Mouse (Mus musculus): Measurements from ENCODE around the gene Nrp2.

The Nrp2 gene

GRCm38 (mm10) chr1:62723891-62724290 lies 20.8 kb downstream of the Nrp2 start:
- DNase-seq (ENCODE audit: low spot score), result no peak

DNA sequence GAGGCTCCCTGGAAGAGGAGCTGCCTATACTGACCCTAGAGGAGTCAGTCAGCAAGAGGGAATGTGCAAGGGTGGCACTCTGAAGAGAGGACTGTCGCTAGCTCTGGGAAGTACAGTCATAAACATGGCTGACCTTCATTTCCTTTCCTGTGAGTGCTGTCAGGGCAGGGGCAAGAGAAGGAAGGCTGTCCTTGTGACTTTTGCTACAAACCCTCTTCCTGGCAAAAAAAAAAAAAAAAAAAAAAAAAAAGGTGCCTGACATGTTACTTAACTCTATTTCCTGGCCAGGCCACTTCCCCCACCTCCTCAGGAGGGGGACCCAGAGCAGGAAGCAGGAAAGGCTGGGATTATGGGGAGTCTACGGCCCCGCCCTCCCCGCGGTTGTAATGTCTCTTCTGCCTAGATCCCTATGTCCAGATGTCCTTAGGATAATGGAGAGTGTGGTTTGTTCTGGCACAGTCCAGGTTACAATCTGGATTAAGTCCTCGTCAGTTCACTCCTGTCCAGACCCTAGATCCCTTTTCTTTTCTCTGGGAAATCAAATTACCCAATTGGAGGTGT lies 21.5 kb downstream of the Nrp2 start:
- no peak for DNase-seq (ENCODE audit: low spot score)

GRCm38 (mm10) chr1:62725032-62725678 lies 22.1 kb downstream of the Nrp2 start:
- no peak for DNase-seq (ENCODE audit: low spot score)

- no peak for DNase-seq (ENCODE audit: low spot score)
Measured at GRCm38 (mm10) chr1:62727191-62727590, 24.1 kb downstream of the Nrp2 start.

GRCm38 (mm10) chr1:62728421-62728820 lies 25.3 kb downstream of the Nrp2 start:
- DNase-seq (ENCODE audit: low spot score), result no peak

- no peak for DNase-seq (ENCODE audit: low spot score)
Measured at GRCm38 (mm10) chr1:62728926-62729325, 25.8 kb downstream of the Nrp2 start.

GRCm38 (mm10) chr1:62729345-62730150 lies 26.5 kb downstream of the Nrp2 start:
- DNase-seq (ENCODE audit: low spot score), result no peak

DNA sequence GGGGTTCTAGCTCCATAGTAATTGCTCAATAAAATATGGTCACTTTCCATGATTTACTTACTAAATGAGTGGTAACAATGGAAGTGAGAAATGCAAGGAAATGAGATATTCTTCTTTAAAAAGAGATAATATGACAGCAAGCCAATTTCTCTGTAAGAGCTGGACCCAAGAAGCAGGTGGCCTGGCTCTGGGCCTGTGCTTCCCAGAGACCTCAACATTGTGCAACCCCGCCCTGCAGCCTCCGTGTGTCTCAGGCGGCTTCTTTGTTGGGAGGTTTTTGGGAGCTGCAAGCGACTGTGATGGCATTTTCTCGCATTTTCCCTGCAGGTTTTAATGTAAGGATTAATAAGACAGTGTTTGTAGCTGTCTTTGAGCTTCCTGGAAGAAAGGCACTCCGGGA lies 29.0 kb downstream of the Nrp2 start:
- DNase-seq (ENCODE audit: low spot score), result no peak

DNA sequence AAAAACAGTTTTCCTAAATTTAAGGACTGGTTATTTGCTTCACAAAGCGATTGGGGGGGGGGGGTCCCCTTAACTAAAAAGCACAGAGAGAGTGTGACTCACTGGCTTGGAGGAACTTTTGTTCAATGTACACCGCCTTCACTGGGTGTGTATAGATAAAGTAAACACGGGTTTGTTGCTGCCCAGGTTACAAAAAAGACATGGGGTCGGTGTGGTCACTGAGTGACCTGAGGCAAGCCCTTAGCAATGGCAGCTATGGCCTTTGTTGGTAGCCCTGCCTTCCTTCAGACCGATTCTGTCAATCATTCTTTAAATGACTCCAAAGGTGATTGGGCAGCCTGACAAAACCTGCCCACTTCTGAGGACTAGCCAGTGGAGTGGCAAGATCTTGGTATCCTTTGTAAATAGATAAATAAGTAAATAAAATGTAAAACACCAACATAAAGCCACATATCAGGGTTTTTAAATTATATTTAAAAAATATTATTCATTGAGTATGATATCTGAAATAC lies 31.4 kb downstream of the Nrp2 start:
- DNase-seq (ENCODE audit: low spot score), result no peak

GRCm38 (mm10) chr1:62734980-62735379 lies 31.9 kb downstream of the Nrp2 start:
- no peak for DNase-seq (ENCODE audit: low spot score)

- no peak for DNase-seq (ENCODE audit: low spot score)
Measured at GRCm38 (mm10) chr1:62735835-62736234, 32.8 kb downstream of the Nrp2 start.

DNA sequence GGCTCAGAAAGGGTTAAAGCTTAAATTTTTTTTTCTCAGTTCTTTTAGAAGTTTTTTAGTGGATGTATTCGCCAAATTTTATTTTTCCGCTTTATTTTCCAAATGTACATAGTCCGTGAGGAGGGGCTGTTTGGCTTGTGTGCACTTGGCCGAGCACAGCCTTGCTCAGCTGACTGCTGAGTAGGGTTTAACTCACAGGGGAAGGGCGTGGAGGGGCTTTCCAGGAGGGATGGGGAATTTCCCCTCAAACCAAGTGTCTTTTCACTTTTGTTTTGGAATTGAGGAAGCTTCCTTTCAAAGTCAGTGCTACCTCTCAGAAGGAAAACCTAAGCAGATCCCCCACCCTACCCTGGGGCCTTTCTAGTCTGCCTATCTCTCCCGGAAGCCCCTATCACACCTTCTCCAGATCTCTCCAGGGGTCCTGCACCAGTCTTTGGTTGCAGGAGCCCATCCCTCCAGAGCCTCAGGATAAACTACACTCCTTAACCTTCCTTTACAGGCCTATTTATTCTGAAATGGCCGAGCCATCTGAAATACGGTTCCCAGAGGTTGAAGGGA lies 33.4 kb downstream of the Nrp2 start:
- no peak for DNase-seq (ENCODE audit: low spot score)

GRCm38 (mm10) chr1:62738165-62738564 lies 35.1 kb downstream of the Nrp2 start:
- no peak for DNase-seq (ENCODE audit: low spot score)

- no peak for DNase-seq (ENCODE audit: low spot score)
Measured at GRCm38 (mm10) chr1:62742092-62742491, 39.0 kb downstream of the Nrp2 start.

GRCm38 (mm10) chr1:62743064-62743694 lies 40.1 kb downstream of the Nrp2 start:
- DNase-seq (ENCODE audit: low spot score), result no peak

DNA sequence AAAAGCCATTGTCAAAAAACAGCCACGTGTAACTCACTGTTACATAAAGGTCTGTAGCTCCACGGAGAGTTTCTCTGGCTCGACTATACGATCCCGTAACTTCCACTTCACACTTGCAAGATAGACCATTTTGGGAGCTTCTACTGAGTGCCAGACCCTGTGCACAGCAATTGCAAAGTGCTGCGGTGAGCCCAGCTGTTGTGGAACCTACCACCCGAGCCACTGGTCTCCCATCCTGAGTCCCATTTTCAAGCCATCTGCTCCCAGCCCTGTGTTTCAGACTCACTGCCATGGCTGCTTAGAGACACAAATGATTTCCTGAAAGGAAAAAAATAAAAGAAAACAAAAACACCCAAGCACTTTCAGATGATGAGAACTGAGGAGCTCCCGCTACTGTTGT lies 42.8 kb downstream of the Nrp2 start:
- no peak for DNase-seq (ENCODE audit: low spot score)

- DNase-seq (ENCODE audit: low spot score), result no peak
Measured at GRCm38 (mm10) chr1:62747421-62748111, 44.5 kb downstream of the Nrp2 start.

DNA sequence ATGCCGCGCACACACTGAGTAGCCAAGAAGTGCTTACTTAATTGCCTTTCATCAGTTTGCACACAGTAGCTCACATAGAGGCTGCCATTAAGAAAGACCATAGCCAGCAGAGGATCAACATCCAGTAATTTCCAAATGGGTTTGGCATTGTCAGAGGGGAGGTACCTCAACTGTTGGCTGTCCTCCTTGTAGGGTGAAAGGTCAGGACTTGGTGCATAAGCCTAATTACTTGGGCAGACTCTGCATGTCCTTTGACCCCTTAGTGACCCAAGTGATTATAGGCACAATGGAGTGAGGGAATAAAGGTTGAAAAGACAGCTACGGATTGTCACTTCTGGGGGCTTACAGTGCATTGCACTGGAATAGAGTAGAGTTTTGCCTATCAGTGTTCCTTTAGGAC lies 45.3 kb downstream of the Nrp2 start:
- DNase-seq (ENCODE audit: low spot score), result no peak

GRCm38 (mm10) chr1:62749716-62750115 lies 46.6 kb downstream of the Nrp2 start:
- DNase-seq (ENCODE audit: low spot score), result no peak

- no peak for DNase-seq (ENCODE audit: low spot score)
Measured at GRCm38 (mm10) chr1:62750408-62751008, 47.4 kb downstream of the Nrp2 start.

Data from c-Kit-positive CD71-positive TER-119-positive erythroid progenitor cells, embryonic 14.5 days (primary cell).